Mouse (Mus musculus): ENCODE data around the gene Pik3cg. TPM values are rescaled to one million over a fixed set of nuclear protein-coding genes. Genes with fewer than 3 reads are reported as not detected.

The Pik3cg gene
- total and polyA plus RNA-seq, 2 experiments from 2014 or later: 1.1 to 2.5 TPM

DNA sequence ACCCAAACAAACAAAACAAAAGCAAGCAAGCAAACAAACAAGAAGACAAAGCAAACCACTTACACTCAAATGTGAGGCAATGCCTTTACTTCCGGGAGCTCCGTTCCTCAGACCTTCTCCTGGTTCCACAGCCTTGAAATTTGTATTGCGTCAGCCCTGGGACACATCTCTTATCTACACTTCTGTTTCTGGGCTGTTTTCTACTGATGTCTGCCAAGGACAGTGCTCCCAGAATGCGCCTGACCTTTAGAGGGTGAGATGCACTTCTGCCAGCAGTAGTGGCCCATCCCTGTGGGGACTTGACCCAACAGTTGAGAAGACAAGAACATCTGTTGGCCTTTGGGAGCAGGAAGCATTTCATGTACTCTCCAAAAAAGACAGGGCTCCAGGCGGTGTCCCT lies 84.9 kb downstream of the Pik3cg start:
- ATAC-seq: no peak
- Histone ChIP-seq H3K9me3 (ENCODE audit: low read length) (no peaks in the 10 kb centered on the region), H3K36me3 (ENCODE audit: insufficient read depth, low read length) (no peaks in the 10 kb centered on the region), H3K4me1 (ENCODE audit: insufficient read depth, low read length) (no peaks in the 10 kb centered on the region), H3K27ac (no peak overlapping the region), H3K27me3 (ENCODE audit: insufficient read depth, low read length) (no peaks in the 10 kb centered on the region), H3K4me2 (ENCODE audit: low read depth, low read length) (no peak overlapping the region), H3K4me3 (ENCODE audit: low read length) (no peak overlapping the region), H3K9ac (replicated peaks; ENCODE audit: low read length) (no peak overlapping the region)
- no peak for TF ChIP-seq CTCF (IDR thresholded peaks at IDR 0.05; ENCODE audit: low read depth)
- no peak for DNase-seq (ENCODE audit: low spot score)
- WGBS: 83% methylated on average over 5 of the region's 5 CpGs

Other genes with a start within 250 kb of the Pik3cg start
- 124 and 163 TPM in 2 replicates for gene Prkar2b, start 147.4 kb downstream of the Pik3cg start, total RNA-seq (2014; rRNA removed)
- gene Prkar2b, start 147.4 kb downstream of the Pik3cg start, polyA plus RNA-seq (2015; fragmentation: Nextera tagmentation; extraction: Ambion mirVana): 97.3 and 102 TPM in 2 replicates
- 21.0 and 27.9 TPM in 2 replicates for gene Ccdc71l, start 170.0 kb upstream of the Pik3cg start, total RNA-seq (2014; rRNA removed)
- 2.9 and 3.0 TPM in 2 replicates for gene Ccdc71l, start 170.0 kb upstream of the Pik3cg start, polyA plus RNA-seq (2015; fragmentation: Nextera tagmentation; extraction: Ambion mirVana)

Data from hindbrain, postnatal 0 days (tissue).